Mouse (Mus musculus) cortical plate, adult 2 months (tissue): Measurements from ENCODE around the gene Gpr137c. TPM values are rescaled to one million over a fixed set of nuclear protein-coding genes. Genes with fewer than 3 reads are reported as not detected.

ENCODE experiments used
- H3K27ac ChIP-seq: fragments of 200-500 bp; 2 replicates; pipeline ENCODE4 v1.5.1; 2012; ENCODE audit warnings: low read length, control low read depth, inconsistent platforms; ENCODE audit not compliant: insufficient read depth
- H3K4me1 ChIP-seq: fragments of 200-500 bp; 2 replicates; pipeline ENCODE4 v1.6.1; 2011; ENCODE audit warnings: low read length; ENCODE audit not compliant: control insufficient read depth, insufficient read depth
- H3K4me3 ChIP-seq: fragments of 200-500 bp; 2 replicates; pipeline ENCODE4 v1.5.1; 2011; ENCODE audit warnings: mild to moderate bottlenecking, low read length, control low read depth; ENCODE audit not compliant: insufficient read depth
- CTCF ChIP-seq: fragments of 200-500 bp; IDR thresholded peaks from 2 replicates; pipeline ENCODE4 v1.5.1; 2011; ENCODE audit warnings: mild to moderate bottlenecking, control low read depth, low read length; ENCODE audit not compliant: insufficient read depth; ENCODE audit errors: extremely low read depth
- POLR2A ChIP-seq: fragments of 200-500 bp; IDR thresholded peaks from 2 replicates; pipeline ENCODE4 v1.6.1; 2011; ENCODE audit warnings: mild to moderate bottlenecking, low read length, control low read depth; ENCODE audit not compliant: insufficient read depth; ENCODE audit errors: extremely low read depth
- polyA plus RNA-seq: library from polyadenylated mRNA; depleted of rRNA; stranded (reverse); fragments of >200 nt; gene quantifications from 2 replicates; pipeline ENCODE4 v1.2.3, GENCODE M21; 2012; rRNA removed

The Gpr137c gene
- polyA plus RNA-seq, 1 experiment = 29.4 TPM

DNA sequence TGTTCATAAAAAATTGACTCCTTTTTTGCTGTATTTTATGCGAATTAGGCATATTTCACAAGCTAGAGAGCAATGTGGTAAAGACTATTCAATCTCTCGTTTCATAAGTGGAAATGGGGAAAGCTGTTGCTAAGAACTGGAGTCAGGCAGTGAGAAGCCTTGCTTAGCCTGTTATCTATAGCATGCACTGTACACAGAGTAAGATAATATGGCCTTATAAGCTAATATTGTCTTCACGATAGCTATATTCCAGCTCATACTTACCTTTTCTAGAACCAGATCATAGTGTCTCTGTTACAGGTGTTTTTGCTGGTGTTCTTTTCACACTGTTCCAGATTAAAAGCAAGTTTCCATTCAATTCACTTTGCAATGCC, 99.7 kb downstream of the Gpr137c start:
- Histone ChIP-seq H3K4me1 (peaks cover 8% of the 10 kb centered on the region), H3K27ac (no peak overlapping the region), H3K4me3 (peak overlapping the region; percentile 82; the same call in 1 of the 2 replicates)
- TF ChIP-seq CTCF = no peak
- no peak for TF ChIP-seq POLR2A

DNA sequence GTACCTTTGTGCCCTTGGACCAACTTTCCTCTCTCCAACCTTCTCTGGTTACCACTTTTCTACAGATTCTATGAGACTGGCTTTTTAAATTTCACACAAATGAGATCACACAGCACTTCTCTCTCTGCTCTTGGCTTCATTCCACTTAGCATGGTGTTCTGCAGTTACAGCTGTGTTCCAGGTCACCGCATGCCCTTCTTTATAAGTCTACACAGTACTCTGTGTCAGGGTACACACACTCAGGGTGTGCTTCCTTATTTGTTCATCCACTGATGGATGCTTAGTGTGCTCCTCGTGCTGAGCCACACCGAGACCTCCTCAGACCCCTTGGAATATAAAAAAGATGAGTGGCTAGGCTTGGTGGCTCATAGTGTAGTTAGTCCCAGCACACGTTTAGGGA, 100.6 kb downstream of the Gpr137c start:
- Histone ChIP-seq H3K4me3 (no peak overlapping the region), H3K4me1 (peaks cover 8% of the 10 kb centered on the region), H3K27ac (no peak overlapping the region)
- TF ChIP-seq CTCF = no peak

DNA sequence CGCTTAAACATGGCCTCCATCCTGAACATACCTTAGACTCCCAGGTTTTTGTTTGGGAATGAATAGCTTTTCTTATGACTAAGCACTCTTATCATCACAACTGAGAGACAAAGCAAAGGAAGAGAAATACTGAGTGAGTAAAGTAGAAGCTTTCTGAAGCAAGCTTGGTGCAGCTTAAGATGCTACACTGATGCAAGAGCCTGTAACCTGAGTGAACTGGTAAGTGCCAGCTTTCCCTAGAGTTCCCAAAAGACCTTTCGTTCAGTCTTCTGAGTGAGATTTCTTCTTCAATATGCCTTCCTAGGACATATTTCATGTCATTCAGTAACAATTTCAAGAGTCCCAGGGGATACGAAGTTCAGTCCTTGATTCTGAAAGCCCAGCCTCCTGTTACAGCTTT, 101.5 kb downstream of the Gpr137c start:
- TF ChIP-seq POLR2A = no peak
- TF ChIP-seq CTCF = no peak
- Histone ChIP-seq H3K4me1 (peaks cover 5% of the 10 kb centered on the region; the same call in 1 of the 2 replicates), H3K27ac (no peak overlapping the region), H3K4me3 (no peak overlapping the region)

DNA sequence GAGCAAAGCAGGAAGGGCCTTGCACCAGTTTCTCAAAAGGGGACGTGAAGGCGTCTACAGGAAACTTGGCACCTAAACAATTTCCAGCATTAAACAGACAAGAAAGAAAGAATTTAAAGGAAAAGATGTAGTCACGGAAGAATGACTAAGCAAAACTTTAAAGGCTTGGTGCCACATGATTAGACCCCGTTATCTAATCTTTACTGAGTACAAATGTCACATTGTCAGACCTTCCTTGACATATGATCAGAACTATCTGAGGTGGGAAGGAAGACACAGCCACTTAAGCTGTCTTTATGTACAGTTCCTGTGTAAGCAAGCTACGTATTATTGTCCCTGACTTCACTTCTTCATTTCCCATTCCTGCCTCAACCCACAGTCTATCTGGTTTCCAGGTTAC, 102.1 kb downstream of the Gpr137c start:
- no peak for TF ChIP-seq POLR2A
- Histone ChIP-seq H3K27ac (0 out of 2 replicates have a peak overlapping the region, but pooled peaks have one; percentile 16), H3K4me3 (no peak overlapping the region)

DNA sequence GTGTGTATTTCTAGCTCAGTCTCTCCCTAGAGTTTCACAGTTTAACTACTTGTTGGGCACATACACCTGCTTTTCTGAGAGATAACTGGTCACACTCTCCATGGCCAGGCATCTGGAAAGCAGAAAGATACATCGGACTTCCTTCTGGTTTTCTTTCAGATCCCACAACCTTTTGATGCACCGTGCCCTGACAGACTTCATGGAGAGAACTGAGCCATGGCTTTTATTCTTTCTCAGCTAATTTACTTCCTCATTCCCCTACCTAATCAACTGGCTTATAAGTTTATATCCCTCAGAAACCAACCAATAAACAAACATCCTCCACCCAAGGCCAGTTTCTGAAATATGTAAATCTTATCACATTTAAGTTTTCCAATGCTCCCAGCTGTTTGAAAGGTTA, 102.9 kb downstream of the Gpr137c start:
- no peak overlapping the region for H3K27ac ChIP-seq

More for the DNA sequence above, 102.1 kb downstream of the Gpr137c start:
- H3K4me1 ChIP-seq = peaks cover 3% of the 10 kb centered on the region; the same call in 1 of the 2 replicates

DNA sequence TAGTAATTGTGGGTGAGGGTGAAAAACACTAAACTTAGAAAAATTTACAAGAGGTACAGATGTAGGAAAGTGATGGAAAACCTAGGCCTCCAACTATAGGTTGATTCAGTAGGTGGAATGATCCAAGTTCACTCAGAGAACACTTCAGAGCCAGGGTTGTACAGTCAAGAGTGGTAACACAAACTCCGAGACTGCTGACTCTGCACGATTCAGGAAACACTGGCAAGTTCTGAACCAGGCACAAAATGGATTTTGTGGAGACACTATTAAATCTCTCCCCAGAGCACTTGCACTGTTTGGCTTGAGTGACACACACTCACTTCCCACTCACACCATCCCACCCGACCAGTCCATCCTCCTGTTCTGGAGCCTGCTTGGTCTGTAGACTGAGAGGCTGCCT, 103.8 kb downstream of the Gpr137c start:
- H3K4me3 ChIP-seq = no peak overlapping the region
- TF ChIP-seq CTCF = no peak
- no peak for TF ChIP-seq POLR2A
- H3K4me1 ChIP-seq = no peaks in the 10 kb centered on the region; the same call in 1 of the 2 replicates
- no peak overlapping the region for H3K27ac ChIP-seq

More for the DNA sequence above, 102.9 kb downstream of the Gpr137c start:
- Histone ChIP-seq H3K4me3 (no peak overlapping the region), H3K4me1 (no peaks in the 10 kb centered on the region; the same call in 1 of the 2 replicates)
- TF ChIP-seq POLR2A (no peak), CTCF (no peak)

DNA sequence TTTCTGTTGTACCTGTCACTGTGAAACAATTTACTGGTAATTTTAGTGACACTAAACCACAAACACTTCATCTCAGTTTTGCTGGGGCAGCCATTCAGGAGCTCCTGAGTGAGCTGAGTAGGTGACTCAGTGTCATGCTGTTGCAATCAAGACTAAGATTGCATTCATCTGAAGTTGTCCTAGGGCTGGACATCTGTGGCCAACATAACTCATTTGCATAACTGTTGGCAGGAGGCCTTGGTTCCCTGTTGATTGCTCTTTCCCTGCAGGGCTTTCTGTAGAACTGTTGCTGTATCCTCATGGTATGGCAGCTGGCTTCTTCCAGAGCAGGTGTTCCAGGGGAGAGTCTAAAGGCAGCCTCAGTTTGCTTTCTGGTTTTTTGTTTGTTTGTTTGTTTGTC, 106.0 kb downstream of the Gpr137c start:
- Histone ChIP-seq H3K27ac (no peak overlapping the region), H3K4me1 (no peaks in the 10 kb centered on the region), H3K4me3 (no peak overlapping the region)
- TF ChIP-seq POLR2A = no peak
- no peak for TF ChIP-seq CTCF

DNA sequence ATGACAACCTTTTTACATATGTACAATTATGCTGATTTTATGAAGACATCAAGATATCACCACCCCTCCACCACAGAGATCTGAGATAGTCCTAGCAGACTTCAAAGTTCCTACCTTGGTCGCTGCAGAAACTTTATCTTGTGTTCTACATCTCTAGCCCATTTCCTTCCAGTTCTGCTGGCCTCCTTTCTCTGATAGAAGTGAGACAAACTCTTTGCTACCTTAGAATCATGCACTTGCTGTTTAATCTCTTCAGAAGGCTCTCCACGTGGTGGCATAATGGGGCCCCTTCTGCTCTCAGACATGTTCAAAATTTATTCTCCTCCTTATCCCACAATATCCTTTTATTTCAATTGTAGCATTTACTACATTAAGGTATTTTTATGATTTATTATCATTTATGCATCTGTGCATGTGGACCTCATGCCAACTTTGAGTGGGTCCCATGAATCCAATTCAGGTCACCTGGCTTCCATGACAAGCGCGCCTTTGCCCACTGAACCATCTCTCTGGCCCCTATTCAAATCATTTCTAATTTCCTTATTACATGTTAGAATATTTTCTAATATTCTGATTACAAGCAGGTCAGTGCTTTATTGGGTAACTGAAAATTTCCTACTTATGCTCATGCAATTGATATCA, 108.7 kb downstream of the Gpr137c start:
- Histone ChIP-seq H3K4me3 (no peak overlapping the region), H3K4me1 (no peaks in the 10 kb centered on the region; the same call in 1 of the 2 replicates), H3K27ac (no peak overlapping the region)
- TF ChIP-seq CTCF (no peak), POLR2A (no peak)

DNA sequence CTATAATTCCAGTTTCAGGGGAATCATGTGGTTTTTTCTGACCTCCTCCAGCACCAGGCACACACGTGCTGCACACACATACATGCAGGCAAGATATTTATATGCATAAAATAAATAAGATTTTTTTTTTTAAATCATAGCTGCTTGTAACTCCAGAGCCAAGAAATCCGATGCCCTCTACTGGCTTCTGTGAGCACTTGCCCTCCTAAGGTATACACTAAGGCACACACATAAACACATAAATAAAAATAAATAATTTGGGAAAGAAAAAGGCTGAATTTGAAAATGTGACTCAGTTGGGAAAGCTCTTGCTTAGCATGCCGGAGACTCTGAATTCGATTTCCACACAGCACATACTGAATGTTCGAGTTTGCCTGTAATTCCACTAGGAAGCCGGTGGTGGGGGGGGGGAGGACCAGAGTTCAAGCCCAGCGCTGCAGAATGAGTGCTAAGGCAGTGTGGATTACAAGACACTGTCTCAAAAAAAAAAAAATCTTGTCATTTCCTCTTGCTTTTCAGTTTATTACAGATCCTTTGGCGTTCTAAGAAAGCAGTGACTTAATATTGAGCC, 109.6 kb downstream of the Gpr137c start:
- Histone ChIP-seq H3K27ac (no peak overlapping the region), H3K4me3 (peak overlapping the region; percentile 84; the same call in 1 of the 2 replicates), H3K4me1 (peaks cover 1% of the 10 kb centered on the region; the same call in 1 of the 2 replicates)
- TF ChIP-seq CTCF (no peak), POLR2A (no peak)

DNA sequence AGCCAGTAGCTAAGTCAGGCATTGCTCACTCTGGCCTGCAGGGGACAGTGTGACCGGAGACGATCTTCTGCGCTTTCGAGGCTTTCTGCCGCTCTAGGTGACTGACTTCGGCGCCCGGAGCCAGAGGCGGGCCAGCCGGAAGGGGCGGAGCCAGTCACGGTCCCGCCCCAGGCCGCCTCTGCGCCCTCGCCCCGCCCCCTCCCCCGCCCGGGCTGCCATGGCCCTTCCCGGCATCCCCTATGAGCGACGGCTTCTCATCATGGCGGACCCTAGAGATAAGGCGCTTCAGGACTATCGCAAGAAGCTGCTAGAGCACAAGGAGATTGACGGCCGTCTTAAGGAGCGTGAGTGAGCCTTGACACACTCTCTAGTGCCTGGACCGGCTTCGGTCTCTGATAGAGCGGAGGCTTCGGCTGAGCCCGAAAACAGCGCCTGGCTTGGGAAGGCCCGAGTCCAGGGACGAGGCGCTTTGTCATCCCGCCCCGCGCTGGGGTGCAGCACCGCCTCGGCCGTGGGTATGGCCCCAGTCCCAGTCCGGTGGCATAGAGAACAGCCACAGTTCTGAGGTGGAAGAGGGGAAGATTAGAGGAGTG, 110.2 kb downstream of the Gpr137c start, which contains the start of gene Psmc6:
Psmc6 (plus strand) TSS at position 200 of the 593 bp plus-strand sequence.
- Histone ChIP-seq H3K27ac (peak within 1 kb of the TSS; percentile 52), H3K4me1 (peaks cover 1% of the 10 kb centered on the region; the same call in 1 of the 2 replicates), H3K4me3 (peak within 1 kb of the TSS; percentile 84)
- TF ChIP-seq CTCF (peak; percentile 81), POLR2A (peak; percentile 66; the same call in 1 of the 2 replicates)

Other genes starting within 250 kb of the Gpr137c start
- 0.28 and 0.31 TPM in 2 replicates for gene Ptger2, start 231.5 kb upstream of the Gpr137c start, polyA plus RNA-seq
- 42.3 and 43.5 TPM in 2 replicates for gene Txndc16, start 611 bp downstream of the Gpr137c start, polyA plus RNA-seq
- 23.6 and 27.2 TPM in 2 replicates for gene Ero1l, start 99.1 kb downstream of the Gpr137c start, polyA plus RNA-seq
- gene Psmc6, start 110.1 kb downstream of the Gpr137c start, polyA plus RNA-seq = 87.2 and 88.7 TPM in 2 replicates
- gene Styx, start 131.4 kb downstream of the Gpr137c start, polyA plus RNA-seq = 13.0 and 14.7 TPM in 2 replicates
- 11.5 and 11.8 TPM in 2 replicates for gene Gnpnat1, start 185.2 kb downstream of the Gpr137c start, polyA plus RNA-seq